In genomic region chr17:6037507-6037906, GRCm38 (mm10) we compare ENCODE assay signal across 18 mouse cellular contexts. TPM values are rescaled to one million over a fixed set of nuclear protein-coding genes. Genes with fewer than 3 reads are reported as not detected.
DNase-seq lines count a peak whose midpoint lies in the region; ATAC-seq and TF ChIP-seq lines count a peak whose summit lies in the region.
"Had no signal": no experiment of that assay in that cellular context is flagged by ENCODE, and none has a peak within 500 bp of the region (broad histone marks: within the 10 kb centered on the region; RNA-seq: fewer than 3 reads in every experiment).

No protein-coding gene starts in this region.

- H3K9me3 ChIP-seq in heart, embryonic 14.5 days (ENCODE audit: control insufficient read depth, low read length): no peaks in the 10 kb centered on the region
- H3K9me3 ChIP-seq in heart, embryonic 12.5 days (replicated peaks): no peaks in the 10 kb centered on the region
- no peaks in the 10 kb centered on the region for H3K9me3 ChIP-seq in lung, embryonic 16.5 days (ENCODE audit: control insufficient read depth, low read length)
- H3K9me3 ChIP-seq in intestine, postnatal 0 days (ENCODE audit: control insufficient read depth): no peaks in the 10 kb centered on the region
- H3K9me3 ChIP-seq: embryonic facial prominence, embryonic 10.5 days; forebrain, embryonic 13.5 days; hindbrain, embryonic 13.5 days had no signal

- DNase-seq in lung, postnatal 25 days (ENCODE audit: low spot score): no peak
- DNase-seq in heart, postnatal 4 days: peak; percentile 62
- no peak for DNase-seq in urinary bladder, adult 18-20 months (ENCODE audit: low spot score in 2 of 2)
- DNase-seq: adrenal gland, adult 2 months; adrenal gland, postnatal 25 days; cerebellum, adult 18-20 months; cerebellum, adult 9-11 months; forebrain, postnatal 0 days; gastrocnemius, postnatal 25 days had no signal

- no peak overlapping the region for H3K4me2 ChIP-seq in heart, embryonic 14.5 days (ENCODE audit: low read length)
- H3K4me2 ChIP-seq in heart, embryonic 12.5 days: no peak overlapping the region
- H3K4me2 ChIP-seq in lung, embryonic 16.5 days (ENCODE audit: low read depth, low read length): no peak overlapping the region
- no peak overlapping the region for H3K4me2 ChIP-seq in intestine, postnatal 0 days (replicated peaks; ENCODE audit: low read depth)
- H3K4me2 ChIP-seq: forebrain, embryonic 13.5 days; hindbrain, embryonic 13.5 days had no signal

- H3K4me1 ChIP-seq in heart, embryonic 14.5 days (ENCODE audit: control insufficient read depth in 2 of 2, insufficient read depth in 2 of 2, low read length in 2 of 2): peaks cover 4 to 8% of the 10 kb centered on the region in 2 experiments; a peak in 1 of 4 replicates
- no peaks in the 10 kb centered on the region for H3K4me1 ChIP-seq in heart, embryonic 12.5 days (replicated peaks)
- H3K4me1 ChIP-seq in lung, embryonic 16.5 days (replicated peaks; ENCODE audit: control insufficient read depth, insufficient read depth, low read length): no peaks in the 10 kb centered on the region
- peaks cover 6% of the 10 kb centered on the region; the same call in 1 of the 2 replicates for H3K4me1 ChIP-seq in intestine, postnatal 0 days (replicated peaks; ENCODE audit: control insufficient read depth, insufficient read depth, low read length)
- H3K4me1 ChIP-seq: embryonic facial prominence, embryonic 10.5 days; forebrain, embryonic 13.5 days; hindbrain, embryonic 13.5 days had no signal

- TF ChIP-seq CTCF in intestine, postnatal 0 days (IDR thresholded peaks at IDR 0.05; ENCODE audit: low read depth): no peak

- H3K27me3 ChIP-seq in heart, embryonic 14.5 days (ENCODE audit: control insufficient read depth, insufficient read depth, low read length): no peaks in the 10 kb centered on the region
- 0 out of 2 replicates have a peak, but pooled peaks cover 4% of the 10 kb centered on the region for H3K27me3 ChIP-seq in heart, embryonic 12.5 days (replicated peaks)
- H3K27me3 ChIP-seq in lung, embryonic 16.5 days (ENCODE audit: control insufficient read depth, insufficient read depth, low read depth, low read length): no peaks in the 10 kb centered on the region
- H3K27me3 ChIP-seq in intestine, postnatal 0 days (replicated peaks; ENCODE audit: control insufficient read depth, insufficient read depth, low read length): no peaks in the 10 kb centered on the region
- H3K27me3 ChIP-seq: forebrain, embryonic 13.5 days had no signal

- H3K36me3 ChIP-seq in heart, embryonic 14.5 days (ENCODE audit: control insufficient read depth, insufficient read depth, low read length): peaks cover 61% of the 10 kb centered on the region
- peaks cover 35% of the 10 kb centered on the region for H3K36me3 ChIP-seq in heart, embryonic 12.5 days
- H3K36me3 ChIP-seq in lung, embryonic 16.5 days (ENCODE audit: control insufficient read depth, insufficient read depth, low read length): no peaks in the 10 kb centered on the region; the same call in 1 of the 2 replicates
- H3K36me3 ChIP-seq in intestine, postnatal 0 days (ENCODE audit: control insufficient read depth, insufficient read depth): peaks cover 31% of the 10 kb centered on the region; the same call in 1 of the 2 replicates

- no peak overlapping the region for H3K4me3 ChIP-seq in heart, embryonic 14.5 days (ENCODE audit: control insufficient read depth in 1 of 2, insufficient read depth in 1 of 2, low read depth in 1 of 2, low read length in 2 of 2)
- no peak overlapping the region for H3K4me3 ChIP-seq in heart, embryonic 12.5 days
- H3K4me3 ChIP-seq in lung, embryonic 16.5 days (ENCODE audit: low read length): no peak overlapping the region
- H3K4me3 ChIP-seq in intestine, postnatal 0 days (ENCODE audit: low read depth, low read length): no peak overlapping the region
- H3K4me3 ChIP-seq: embryonic facial prominence, embryonic 10.5 days; forebrain, embryonic 13.5 days; hindbrain, embryonic 13.5 days had no signal

- H3K27ac ChIP-seq in heart, embryonic 14.5 days (replicated peaks in 1 of 2; ENCODE audit: control insufficient read depth in 1 of 2, insufficient read depth in 1 of 2, low read depth in 2 of 2, low read length in 2 of 2): peak overlapping the region in 1 of 2 experiments; percentile 33; a peak in 1 of 4 replicates
- H3K27ac ChIP-seq in heart, embryonic 12.5 days (ENCODE audit: poor library complexity, severe bottlenecking): no peak overlapping the region
- H3K27ac ChIP-seq in lung, embryonic 16.5 days (ENCODE audit: low read length): no peak overlapping the region
- H3K27ac ChIP-seq in intestine, postnatal 0 days (ENCODE audit: low read depth, low read length): peak overlapping the region; percentile 68; the same call in 1 of the 2 replicates
- H3K27ac ChIP-seq: embryonic facial prominence, embryonic 10.5 days; forebrain, embryonic 13.5 days; hindbrain, embryonic 13.5 days; hindbrain, postnatal 0 days had no signal

- H3K9ac ChIP-seq in heart, embryonic 14.5 days (ENCODE audit: low read length): no peak overlapping the region
- H3K9ac ChIP-seq in heart, embryonic 12.5 days: no peak overlapping the region
- H3K9ac ChIP-seq in lung, embryonic 16.5 days (ENCODE audit: low read length): no peak overlapping the region
- H3K9ac ChIP-seq in intestine, postnatal 0 days (ENCODE audit: low read depth, low read length): no peak overlapping the region
- H3K9ac ChIP-seq: forebrain, embryonic 13.5 days; forebrain, postnatal 0 days; hindbrain, embryonic 13.5 days had no signal

- ATAC-seq in heart, embryonic 14.5 days (ENCODE audit: insufficient number of reproducible peaks, insufficient read depth, low FRiP score, low read depth): peak; percentile 47; the same call in 1 of the 2 replicates
- ATAC-seq in heart, embryonic 12.5 days (ENCODE audit: insufficient number of reproducible peaks, low FRiP score): no peak
- ATAC-seq in lung, embryonic 16.5 days (ENCODE audit: low read depth): peak; percentile 60; the same call in 1 of the 2 replicates
- ATAC-seq in intestine, postnatal 0 days: peak; percentile 51
- ATAC-seq in megakaryocyte, adult 5-6 weeks (ENCODE audit: poor library complexity, severe bottlenecking): no peak
- ATAC-seq: forebrain, embryonic 13.5 days; forebrain, postnatal 0 days; hindbrain, postnatal 0 days had no signal

- WGBS in heart, embryonic 14.5 days: 75% methylated on average over 10 of the region's 10 CpGs
- 80% methylated on average over 10 of the region's 10 CpGs for WGBS in heart, embryonic 12.5 days
- WGBS in lung, embryonic 16.5 days: 70% methylated on average over 10 of the region's 10 CpGs
- WGBS in intestine, postnatal 0 days: 65% methylated on average over 10 of the region's 10 CpGs

RNA-seq across cellular contexts. Expression of gene Serac1, which starts 42.0 kb away (rescaled TPM):
- polyA plus RNA-seq in heart, embryonic 14.5 days (2014; fragmentation: Nextera tagmentation; extraction: Ambion mirVana): 4.6 and 4.8 TPM in 2 replicates
- 5.1 and 5.7 TPM in 2 replicates for polyA plus RNA-seq in heart, embryonic 12.5 days (2016; fragmentation: Nextera tagmentation; extraction: Ambion mirVana)
- polyA plus RNA-seq in lung, embryonic 16.5 days (2015; fragmentation: Nextera tagmentation; extraction: Ambion mirVana): 4.4 TPM in 2 replicates
- 1 to 10 TPM; 7.0 to 8.8 TPM for total RNA-seq in heart, postnatal 4 days (2021)
- 2.5 and 2.7 TPM in 2 replicates for polyA plus RNA-seq in intestine, postnatal 0 days (2015; fragmentation: Nextera tagmentation; extraction: Ambion mirVana)
- total RNA-seq in megakaryocyte, adult 5-6 weeks (2015): 1.2 and 2.1 TPM in 2 replicates
- 4.9 and 5.7 TPM in 2 replicates for total RNA-seq in megakaryocyte, adult 5-6 weeks (2017)

RNA-seq across cellular contexts. Expression of gene Gtf2h5, which starts 42.1 kb away (rescaled TPM):
- polyA plus RNA-seq in heart, embryonic 14.5 days (2014; fragmentation: Nextera tagmentation; extraction: Ambion mirVana): 148 and 163 TPM in 2 replicates
- 142 and 147 TPM in 2 replicates for polyA plus RNA-seq in heart, embryonic 12.5 days (2016; fragmentation: Nextera tagmentation; extraction: Ambion mirVana)
- 172 and 179 TPM in 2 replicates for polyA plus RNA-seq in lung, embryonic 16.5 days (2015; fragmentation: Nextera tagmentation; extraction: Ambion mirVana)
- total RNA-seq in heart, postnatal 4 days (2021): 10 to 100 TPM; 87.1 to 94.5 TPM
- 145 and 157 TPM in 2 replicates for polyA plus RNA-seq in intestine, postnatal 0 days (2015; fragmentation: Nextera tagmentation; extraction: Ambion mirVana)
- total RNA-seq in megakaryocyte, adult 5-6 weeks (2015): 73.4 and 75.0 TPM in 2 replicates
- 51.6 and 62.5 TPM in 2 replicates for total RNA-seq in megakaryocyte, adult 5-6 weeks (2017)

Comparison
In these comparisons a context has a peak if more than half of its experiments do, and no peak if none do; other contexts are left out.
1. ATAC-seq: peak in heart, embryonic 14.5 days (single experiment), lung, embryonic 16.5 days (single experiment) and intestine, postnatal 0 days (single experiment); none in heart, embryonic 12.5 days (single experiment) and megakaryocyte, adult 5-6 weeks (single experiment).